Mouse (Mus musculus) embryonic facial prominence, embryonic 14.5 days (tissue): ENCODE results near the gene Syn3. TPM values are rescaled to one million over a fixed set of nuclear protein-coding genes. Genes with fewer than 3 reads are reported as not detected.

Experiments
- ATAC-seq: fragments of 200-750 bp; cut with Nextera tagmentation; 2 replicates; pipeline ENCODE4 v1.8.0; 2017; ENCODE audit warnings: low read depth, moderate number of reproducible peaks, moderate TSS enrichment
- DNase-seq: peaks from one replicate; pipeline ENCODE4 v3.0.0-alpha.2; 2015; ENCODE audit warnings: low spot score
- H3K27ac ChIP-seq: fragments of 300-500 bp; sonication (generic); replicated peaks from 2 replicates; pipeline ENCODE4 v1.5.1; 2014; ENCODE audit warnings: low read depth, mild to moderate bottlenecking, low read length, moderate library complexity
- H3K27me3 ChIP-seq: fragments of 300-500 bp; sonication (generic); replicated peaks from 2 replicates; pipeline ENCODE4 v1.6.1; 2014; ENCODE audit warnings: low read length; ENCODE audit not compliant: control insufficient read depth, insufficient read depth
- H3K36me3 ChIP-seq: fragments of 300-500 bp; sonication (generic); 2 replicates; pipeline ENCODE4 v1.6.1; 2014; ENCODE audit warnings: low read length, mixed read lengths; ENCODE audit not compliant: control insufficient read depth, insufficient read depth
- H3K4me1 ChIP-seq: fragments of 300-500 bp; sonication (generic); 2 replicates; pipeline ENCODE4 v1.6.1; 2014; ENCODE audit warnings: antibody characterized with exemption, low read length; ENCODE audit not compliant: control insufficient read depth, insufficient read depth
- H3K4me2 ChIP-seq: fragments of 300-500 bp; sonication (generic); 2 replicates; pipeline ENCODE4 v1.6.1; 2014; ENCODE audit warnings: low read depth, mild to moderate bottlenecking, low read length, moderate library complexity, mixed read lengths
- H3K4me3 ChIP-seq: fragments of 300-500 bp; sonication (generic); 2 replicates; pipeline ENCODE4 v1.5.1; 2014; ENCODE audit warnings: low read depth, mild to moderate bottlenecking, low read length
- H3K9ac ChIP-seq: fragments of 300-500 bp; sonication (generic); 2 replicates; pipeline ENCODE4 v1.6.1; 2014; ENCODE audit warnings: low read depth, mild to moderate bottlenecking, low read length, moderate library complexity, mixed read lengths
- H3K9me3 ChIP-seq: fragments of 300-500 bp; sonication (generic); 2 replicates; pipeline ENCODE4 v1.6.1; 2016; ENCODE audit warnings: low read length; ENCODE audit not compliant: control insufficient read depth
- WGBS: fragments of 180-500 bp; shearing (Covaris S2); extraction: QIAGEN DNeasy Blood & Tissue Kit; methylation state at CpG from one replicate; pipeline ENCODE4 v1.1.7; 2014; 5-methylcytosine and 5-hydroxymethylcytosine counted together
- polyA plus RNA-seq: library from polyadenylated mRNA; unstranded; fragments of >200 nt; fragmentation: Nextera tagmentation; extraction: Ambion mirVana; gene quantifications from 2 replicates; pipeline ENCODE4 v1.2.1, GENCODE M21; 2014

Gene Syn3
- polyA plus RNA-seq, 1 experiment from 2014 or later: 2.4 TPM

DNA sequence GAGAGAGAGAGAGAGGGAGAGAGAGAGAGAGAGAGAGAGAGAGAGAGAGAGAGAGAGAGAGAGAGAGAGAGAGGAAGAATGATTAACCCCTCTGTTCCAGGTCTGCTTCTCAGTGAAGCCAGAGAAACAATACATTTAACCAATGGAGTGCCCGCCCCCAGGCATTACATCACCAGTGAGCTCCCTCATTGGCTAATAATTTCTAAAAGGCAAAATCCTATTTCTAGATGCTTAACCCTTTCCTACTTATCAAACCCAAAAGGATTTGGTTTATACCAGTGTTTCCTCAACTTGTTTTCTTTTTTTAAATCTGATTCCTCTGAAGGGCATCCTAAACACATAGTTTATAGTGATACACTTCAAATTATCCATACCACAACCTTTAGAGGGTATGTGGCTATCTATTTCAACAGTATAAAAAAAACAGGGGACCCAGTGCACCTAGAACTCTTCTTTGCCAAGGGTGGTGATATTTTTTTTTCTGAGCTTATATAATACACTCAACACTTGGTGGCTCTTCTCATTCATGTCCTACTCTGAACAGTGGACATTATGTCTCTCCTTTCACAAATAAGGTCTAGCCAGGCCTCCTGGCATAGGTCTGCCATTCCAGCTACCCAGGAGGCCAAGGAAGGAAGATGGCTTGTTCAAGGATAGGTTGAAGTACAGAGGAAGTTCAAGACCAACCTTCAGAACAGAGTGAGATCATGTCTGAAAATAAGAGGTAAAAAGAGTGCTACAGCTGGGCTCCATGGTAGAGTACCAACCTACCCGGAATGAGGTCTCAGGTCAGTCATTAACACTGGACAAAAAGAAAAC, 6.4 kb downstream of the Syn3 start:
- Histone ChIP-seq H3K4me1 (no peaks in the 10 kb centered on the region), H3K36me3 (no peaks in the 10 kb centered on the region), H3K4me2 (peak overlapping the region; percentile 33), H3K9me3 (no peaks in the 10 kb centered on the region), H3K27me3 (no peaks in the 10 kb centered on the region), H3K9ac (no peak overlapping the region; the same call in 1 of the 2 replicates), H3K4me3 (peak overlapping the region; percentile 6; the same call in 1 of the 2 replicates), H3K27ac (no peak overlapping the region)
- DNase-seq (peak; percentile 72), ATAC-seq (peak; percentile 70; the same call in 1 of the 2 replicates)
- 50% methylated on average over 2 of the region's 2 CpGs for WGBS

- H3K36me3 ChIP-seq: no peaks in the 10 kb centered on the region
- DNase-seq (no peak), ATAC-seq (peak; percentile 83)
- H3K4me2 ChIP-seq: peak overlapping the region; percentile 33
- no peak overlapping the region for H3K27ac ChIP-seq
- 21% methylated on average over 3 of the region's 3 CpGs for WGBS
- H3K4me3 ChIP-seq: peak overlapping the region; percentile 6; the same call in 1 of the 2 replicates
- H3K4me1 ChIP-seq: no peaks in the 10 kb centered on the region
- no peaks in the 10 kb centered on the region for H3K27me3 ChIP-seq
- no peak overlapping the region; the same call in 1 of the 2 replicates for H3K9ac ChIP-seq
- H3K9me3 ChIP-seq: no peaks in the 10 kb centered on the region
These were observed 7.2 kb downstream of the Syn3 start for GRCm38 (mm10) chr10:86491316-86492088.

DNA sequence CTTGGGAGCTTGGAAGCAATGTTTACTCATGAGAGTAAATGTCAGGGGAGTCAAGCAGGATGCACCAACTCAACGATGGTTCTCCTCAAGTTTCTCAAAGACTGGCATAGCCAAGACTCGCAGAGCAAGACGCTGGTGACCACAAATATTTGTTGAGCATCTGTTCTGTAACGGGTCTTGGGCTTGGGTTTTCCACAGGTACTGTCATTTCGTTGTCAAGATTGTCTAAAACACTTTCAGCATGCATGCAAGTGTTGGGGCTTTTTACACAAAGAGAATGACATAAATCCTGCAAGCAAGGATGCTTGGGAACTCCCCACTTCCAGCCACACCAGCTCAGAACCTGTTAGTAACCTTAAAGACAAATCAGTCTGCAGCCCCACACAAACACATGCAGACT, 10.2 kb downstream of the Syn3 start:
- H3K9ac ChIP-seq: no peak overlapping the region
- no peak overlapping the region for H3K4me2 ChIP-seq
- ATAC-seq (no peak), DNase-seq (no peak)
- no peaks in the 10 kb centered on the region for H3K36me3 ChIP-seq
- no peak overlapping the region for H3K4me3 ChIP-seq
- no peak overlapping the region for H3K27ac ChIP-seq
- no peaks in the 10 kb centered on the region for H3K9me3 ChIP-seq
- no peaks in the 10 kb centered on the region for H3K27me3 ChIP-seq
- whole genome bisulfite sequencing: 73% methylated on average over 5 of the region's 5 CpGs
- H3K4me1 ChIP-seq: no peaks in the 10 kb centered on the region

GRCm38 (mm10) chr10:86485971-86486370, 12.7 kb downstream of the Syn3 start:
- H3K27me3 ChIP-seq: no peaks in the 10 kb centered on the region
- DNase-seq (no peak), ATAC-seq (no peak)
- no peak overlapping the region for H3K27ac ChIP-seq
- no peaks in the 10 kb centered on the region for H3K9me3 ChIP-seq
- H3K36me3 ChIP-seq: no peaks in the 10 kb centered on the region
- H3K4me2 ChIP-seq: no peak overlapping the region
- 64% methylated on average over 4 of the region's 4 CpGs for WGBS
- H3K9ac ChIP-seq: no peak overlapping the region
- H3K4me3 ChIP-seq: no peak overlapping the region
- no peaks in the 10 kb centered on the region for H3K4me1 ChIP-seq

GRCm38 (mm10) chr10:86483968-86484367, 14.7 kb downstream of the Syn3 start:
- Histone ChIP-seq H3K9me3 (no peaks in the 10 kb centered on the region), H3K27ac (no peak overlapping the region), H3K4me1 (no peaks in the 10 kb centered on the region), H3K9ac (no peak overlapping the region), H3K4me2 (no peak overlapping the region), H3K4me3 (no peak overlapping the region), H3K27me3 (no peaks in the 10 kb centered on the region), H3K36me3 (no peaks in the 10 kb centered on the region)
- 15% methylated on average over 3 of the region's 3 CpGs for WGBS
- ATAC-seq (no peak), DNase-seq (no peak)

DNA sequence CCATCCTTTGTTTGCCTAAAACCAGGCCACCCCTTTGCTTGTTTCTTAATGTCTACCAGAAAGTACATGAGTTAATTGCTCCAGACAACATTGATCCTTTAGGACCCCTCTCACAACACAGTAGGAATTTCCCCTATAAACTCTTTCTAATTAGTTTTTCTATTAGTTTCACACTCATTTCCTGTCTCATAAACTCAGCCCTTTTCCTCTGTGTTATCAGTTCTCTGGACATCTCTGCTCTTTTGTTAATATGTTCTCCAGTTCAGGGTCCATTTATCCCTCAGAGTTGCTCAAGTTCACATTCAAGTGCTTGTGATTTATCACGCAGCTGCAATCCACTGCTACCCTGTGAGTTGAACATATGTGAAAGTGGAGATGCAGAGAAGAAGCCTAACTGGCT, 16.2 kb downstream of the Syn3 start:
- 60% methylated on average over 1 of the region's 1 CpGs for WGBS
- no peak overlapping the region for H3K27ac ChIP-seq

DNA sequence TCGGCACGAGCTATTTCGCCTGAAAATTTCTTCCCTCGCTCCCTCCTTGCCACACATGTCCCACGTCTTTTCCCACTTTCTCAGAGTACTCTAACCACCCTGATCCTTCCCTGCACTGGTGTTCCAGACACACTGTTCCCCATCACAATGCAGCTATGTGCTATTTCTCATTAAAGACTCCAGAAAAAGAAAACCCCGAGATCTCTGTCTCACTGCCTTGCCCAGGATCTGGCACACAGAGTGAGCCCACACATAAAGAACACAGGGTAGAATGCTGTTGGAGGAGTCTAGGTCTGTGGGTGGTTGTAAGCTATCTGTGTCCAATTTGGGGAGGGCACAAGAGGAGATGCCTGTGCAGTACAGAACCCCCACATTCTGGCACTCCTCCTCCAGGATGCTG, 18.0 kb downstream of the Syn3 start:
- DNase-seq (no peak), ATAC-seq (no peak)
- no peaks in the 10 kb centered on the region for H3K4me1 ChIP-seq
- H3K36me3 ChIP-seq: no peaks in the 10 kb centered on the region
- H3K4me2 ChIP-seq: no peak overlapping the region
- no peak overlapping the region for H3K27ac ChIP-seq
- H3K27me3 ChIP-seq: no peaks in the 10 kb centered on the region
- no peaks in the 10 kb centered on the region for H3K9me3 ChIP-seq
- WGBS: 83% methylated on average over 6 of the region's 6 CpGs
- no peak overlapping the region for H3K4me3 ChIP-seq
- H3K9ac ChIP-seq: no peak overlapping the region

More for the DNA sequence above, 16.2 kb downstream of the Syn3 start:
- no peak for DNase-seq
- ATAC-seq: no peak
- no peaks in the 10 kb centered on the region for H3K36me3 ChIP-seq
- H3K9me3 ChIP-seq: no peaks in the 10 kb centered on the region
- H3K9ac ChIP-seq: no peak overlapping the region
- no peak overlapping the region for H3K4me2 ChIP-seq
- no peaks in the 10 kb centered on the region for H3K4me1 ChIP-seq
- H3K4me3 ChIP-seq: no peak overlapping the region
- no peaks in the 10 kb centered on the region for H3K27me3 ChIP-seq

GRCm38 (mm10) chr10:86479718-86480121, 19.0 kb downstream of the Syn3 start:
- H3K36me3 ChIP-seq: no peaks in the 10 kb centered on the region
- H3K27ac ChIP-seq: no peak overlapping the region
- ATAC-seq: peak; percentile 64
- H3K27me3 ChIP-seq: no peaks in the 10 kb centered on the region
- H3K9me3 ChIP-seq: no peaks in the 10 kb centered on the region
- WGBS: 26% methylated on average over 4 of the region's 4 CpGs
- peak; percentile 58 for DNase-seq
- H3K9ac ChIP-seq: no peak overlapping the region
- H3K4me2 ChIP-seq: no peak overlapping the region
- no peaks in the 10 kb centered on the region for H3K4me1 ChIP-seq
- no peak overlapping the region for H3K4me3 ChIP-seq
